22 mouse cellular contexts compared by ENCODE assay signal in genomic region chr6:117611965-117612364, GRCm38 (mm10).
DNase-seq lines count a peak whose midpoint lies in the region; ATAC-seq and TF ChIP-seq lines count a peak whose summit lies in the region.
"Had no signal": no experiment of that assay in that cellular context is flagged by ENCODE, and none has a peak within 500 bp of the region (broad histone marks: within the 10 kb centered on the region; RNA-seq: fewer than 3 reads in every experiment).

No protein-coding gene starts in this region.

- no peak overlapping the region for H3K4me2 ChIP-seq in intestine, embryonic 14.5 days (ENCODE audit: low read length)
- no peak overlapping the region for H3K4me2 ChIP-seq in intestine, embryonic 15.5 days (replicated peaks)
- H3K4me2 ChIP-seq in CH12.LX (ENCODE audit: insufficient read depth, low read depth, poor library complexity, severe bottlenecking) = 0 out of 2 replicates have a peak overlapping the region, but pooled peaks have one; percentile 40
- H3K4me2 ChIP-seq in liver, embryonic 14.5 days (ENCODE audit: low read depth) = peak overlapping the region; percentile 32; the same call in 1 of the 2 replicates
- H3K4me2 ChIP-seq: heart, embryonic 11.5 days; limb, embryonic 13.5 days; lung, embryonic 15.5 days; midbrain, embryonic 13.5 days had no signal

- no peaks in the 10 kb centered on the region for H3K36me3 ChIP-seq in intestine, embryonic 14.5 days (ENCODE audit: control insufficient read depth, insufficient read depth, low read length)
- H3K36me3 ChIP-seq in intestine, embryonic 15.5 days = no peaks in the 10 kb centered on the region
- no peaks in the 10 kb centered on the region for H3K36me3 ChIP-seq in CH12.LX (replicated peaks in 1 of 2; ENCODE audit: control insufficient read depth in 1 of 2, insufficient read depth in 1 of 2, low read length in 1 of 2)
- no peaks in the 10 kb centered on the region for H3K36me3 ChIP-seq in embryonic facial prominence, embryonic 10.5 days (replicated peaks)
- no peaks in the 10 kb centered on the region for H3K36me3 ChIP-seq in liver, embryonic 14.5 days (replicated peaks; ENCODE audit: control insufficient read depth, insufficient read depth, low read depth)
- H3K36me3 ChIP-seq: limb, embryonic 13.5 days; lung, embryonic 15.5 days; midbrain, embryonic 13.5 days had no signal

- TF ChIP-seq CTCF in CH12.LX (conservative IDR thresholded peaks at IDR 0.05 in 1 of 2, IDR thresholded peaks at IDR 0.05 in 1 of 2; ENCODE audit: low read depth in 2 of 2, low read length in 2 of 2) = no peak
- TF ChIP-seq CTCF in liver, embryonic 14.5 days (IDR thresholded peaks at IDR 0.05; ENCODE audit: low read depth) = no peak

- no peak overlapping the region for H3K27ac ChIP-seq in intestine, embryonic 14.5 days (ENCODE audit: low read depth)
- no peak overlapping the region for H3K27ac ChIP-seq in intestine, embryonic 15.5 days
- H3K27ac ChIP-seq in CH12.LX (ENCODE audit: insufficient read depth, low read depth) = no peak overlapping the region
- peak overlapping the region; percentile 54; the same call in 1 of the 2 replicates for H3K27ac ChIP-seq in embryonic facial prominence, embryonic 10.5 days (replicated peaks)
- no peak overlapping the region for H3K27ac ChIP-seq in liver, embryonic 14.5 days
- H3K27ac ChIP-seq: hindbrain, postnatal 0 days; limb, embryonic 13.5 days; lung, embryonic 15.5 days; midbrain, embryonic 13.5 days had no signal

- no peak for TF ChIP-seq POLR2A in CH12.LX (IDR thresholded peaks at IDR 0.05; ENCODE audit: low read depth, low read length)

- H3K27me3 ChIP-seq in intestine, embryonic 14.5 days (replicated peaks; ENCODE audit: control insufficient read depth, insufficient read depth, low read length) = no peaks in the 10 kb centered on the region
- no peaks in the 10 kb centered on the region for H3K27me3 ChIP-seq in intestine, embryonic 15.5 days (replicated peaks)
- peaks cover 89% of the 10 kb centered on the region for H3K27me3 ChIP-seq in CH12.LX (replicated peaks)
- no peaks in the 10 kb centered on the region for H3K27me3 ChIP-seq in embryonic facial prominence, embryonic 10.5 days (replicated peaks; ENCODE audit: low read depth, poor library complexity, severe bottlenecking)
- H3K27me3 ChIP-seq in liver, embryonic 14.5 days (ENCODE audit: control insufficient read depth, insufficient read depth, low read length) = no peaks in the 10 kb centered on the region
- H3K27me3 ChIP-seq: limb, embryonic 13.5 days; lung, embryonic 15.5 days; megakaryocyte, embryonic 14.5 days; midbrain, embryonic 13.5 days had no signal

- no peaks in the 10 kb centered on the region for H3K9me3 ChIP-seq in intestine, embryonic 14.5 days (ENCODE audit: control insufficient read depth, low read length)
- H3K9me3 ChIP-seq in intestine, embryonic 15.5 days = no peaks in the 10 kb centered on the region
- H3K9me3 ChIP-seq in CH12.LX (replicated peaks; ENCODE audit: low read length) = no peaks in the 10 kb centered on the region
- H3K9me3 ChIP-seq in embryonic facial prominence, embryonic 10.5 days = no peaks in the 10 kb centered on the region
- H3K9me3 ChIP-seq in liver, embryonic 14.5 days (ENCODE audit: control insufficient read depth, low read length) = no peaks in the 10 kb centered on the region
- H3K9me3 ChIP-seq: limb, embryonic 13.5 days; lung, embryonic 15.5 days; midbrain, embryonic 13.5 days had no signal

- peak; percentile 43 for DNase-seq in intestine, embryonic 14.5 days (ENCODE audit: low spot score)
- no peak for DNase-seq in CH12.LX (ENCODE audit: extremely low read depth)
- no peak for DNase-seq in embryonic facial prominence, embryonic 10.5 days (ENCODE audit: low spot score)
- no peak for DNase-seq in liver, embryonic 14.5 days (ENCODE audit: low read depth in 3 of 3, low spot score in 3 of 3)
- DNase-seq in cerebellum, postnatal 4 days (ENCODE audit: low spot score in 2 of 2) = no peak
- DNase-seq in frontal cortex, postnatal 36 days (ENCODE audit: low spot score in 2 of 2) = no peak
- DNase-seq: adrenal gland, postnatal 10 days; cerebellum, adult 18-20 months; cerebellum, postnatal 25 days; embryo, embryonic 11 days; gastrocnemius, postnatal 25 days; lung, postnatal 36 days; thymus, adult 18-20 months; thymus, postnatal 4 days had no signal

- in situ Hi-C loops in CH12.LX (cut with MboI; ENCODE audit: low pct_ligation_motif_present, low pct_unique_long_range_greater_than_20kb, low sequenced_read_pairs) = no loop called here

- no peak for ATAC-seq in intestine, embryonic 14.5 days (replicated peaks; ENCODE audit: low FRiP score, low TSS enrichment, low read depth)
- ATAC-seq in intestine, embryonic 15.5 days = no peak
- no peak for ATAC-seq in liver, embryonic 14.5 days (ENCODE audit: insufficient read depth)
- ATAC-seq: forebrain, embryonic 16.5 days; hindbrain, postnatal 0 days; midbrain, embryonic 13.5 days had no signal

- no peak for TF ChIP-seq EP300 in CH12.LX (IDR thresholded peaks at IDR 0.05; ENCODE audit: low read length)
- no peak for TF ChIP-seq EP300 in liver, embryonic 14.5 days (IDR thresholded peaks at IDR 0.05; ENCODE audit: low read depth)

- no peak overlapping the region for H3K4me3 ChIP-seq in intestine, embryonic 14.5 days (ENCODE audit: low read depth, low read length)
- no peak overlapping the region for H3K4me3 ChIP-seq in intestine, embryonic 15.5 days (replicated peaks)
- no peak overlapping the region for H3K4me3 ChIP-seq in CH12.LX (replicated peaks in 1 of 3; ENCODE audit: low read depth in 2 of 3, low read length in 2 of 3, poor library complexity in 1 of 3)
- H3K4me3 ChIP-seq in embryonic facial prominence, embryonic 10.5 days = no peak overlapping the region
- peak overlapping the region; percentile 11 to 20 for H3K4me3 ChIP-seq in liver, embryonic 14.5 days (ENCODE audit: insufficient read depth in 1 of 2, low read depth in 2 of 2, low read length in 2 of 2)
- H3K4me3 ChIP-seq: limb, embryonic 13.5 days; lung, embryonic 15.5 days; megakaryocyte, embryonic 14.5 days; midbrain, embryonic 13.5 days had no signal

- H3K4me1 ChIP-seq in intestine, embryonic 14.5 days (replicated peaks; ENCODE audit: control insufficient read depth, insufficient read depth, low read length) = peaks cover 26% of the 10 kb centered on the region
- 0 out of 2 replicates have a peak, but pooled peaks cover 8% of the 10 kb centered on the region for H3K4me1 ChIP-seq in intestine, embryonic 15.5 days (replicated peaks)
- peaks cover 0 to 3% of the 10 kb centered on the region in 2 experiments; a peak in 1 of 4 replicates for H3K4me1 ChIP-seq in CH12.LX (ENCODE audit: control insufficient read depth in 1 of 2, insufficient read depth in 2 of 2)
- peaks cover 40% of the 10 kb centered on the region for H3K4me1 ChIP-seq in embryonic facial prominence, embryonic 10.5 days
- H3K4me1 ChIP-seq in liver, embryonic 14.5 days (replicated peaks; ENCODE audit: control insufficient read depth in 2 of 2, insufficient read depth in 2 of 2, low read length in 1 of 2) = peaks cover 0 to 5% of the 10 kb centered on the region in 2 experiments; a peak in 1 of 4 replicates
- H3K4me1 ChIP-seq: megakaryocyte, embryonic 14.5 days; midbrain, embryonic 13.5 days had no signal

- H3K9ac ChIP-seq in intestine, embryonic 14.5 days (ENCODE audit: low read length) = no peak overlapping the region
- no peak overlapping the region for H3K9ac ChIP-seq in intestine, embryonic 15.5 days
- H3K9ac ChIP-seq in CH12.LX (ENCODE audit: insufficient read depth, low read depth) = no peak overlapping the region
- H3K9ac ChIP-seq in liver, embryonic 14.5 days (replicated peaks) = no peak overlapping the region
- H3K9ac ChIP-seq: limb, embryonic 13.5 days; lung, embryonic 15.5 days; midbrain, embryonic 13.5 days had no signal

- TF ChIP-seq RAD21 in CH12.LX (IDR thresholded peaks at IDR 0.05; ENCODE audit: low read depth, low read length) = no peak

- dilution Hi-C loops in CH12.LX (cut with MboI; ENCODE audit: extremely low pct_ligation_motif_present, extremely low pct_unique_long_range_greater_than_20kb, low sequenced_read_pairs) = no loop called here

- no peaks in the 10 kb centered on the region for H3K79me2 ChIP-seq in CH12.LX (replicated peaks; ENCODE audit: control insufficient read depth, extremely low read depth, insufficient read depth, poor library complexity, severe bottlenecking)

- WGBS in intestine, embryonic 14.5 days = 91% methylated on average over 8 of the region's 8 CpGs
- 91% methylated on average over 8 of the region's 8 CpGs for WGBS in intestine, embryonic 15.5 days
- WGBS in embryonic facial prominence, embryonic 10.5 days = 87% methylated on average over 8 of the region's 8 CpGs
- WGBS in liver, embryonic 14.5 days (ENCODE audit: insufficient replicate concordance) = 70% methylated on average over 8 of the region's 8 CpGs

TF ChIP-seq in CH12.LX, 34 proteins besides CTCF, POLR2A, EP300 and RAD21:
- TF ChIP-seq ZMIZ1 (IDR thresholded peaks at IDR 0.05; ENCODE audit: low read depth, low read length) = no peak
- TF ChIP-seq USF2 (conservative IDR thresholded peaks at IDR 0.05; ENCODE audit: low read depth, low read length) = no peak
- no peak for TF ChIP-seq ELF1 (IDR thresholded peaks at IDR 0.05; ENCODE audit: low read depth, low read length)
- TF ChIP-seq TBP (conservative IDR thresholded peaks at IDR 0.05; ENCODE audit: low read depth, low read length) = no peak
- no peak for TF ChIP-seq USF1 (IDR thresholded peaks at IDR 0.05; ENCODE audit: low read depth, low read length)
- no peak for TF ChIP-seq SMC3 (IDR thresholded peaks at IDR 0.05; ENCODE audit: low read depth, low read length)
- TF ChIP-seq RCOR1 (conservative IDR thresholded peaks at IDR 0.05; ENCODE audit: low read depth, low read length) = no peak
- TF ChIP-seq JUND (conservative IDR thresholded peaks at IDR 0.05; ENCODE audit: low read depth, low read length) = no peak
- no peak for TF ChIP-seq ETS1 (conservative IDR thresholded peaks at IDR 0.05; ENCODE audit: low read depth, low read length)
- TF ChIP-seq ZKSCAN1 (IDR thresholded peaks at IDR 0.05; ENCODE audit: borderline replicate concordance, low read depth, low read length) = no peak
TF ChIP-seq in CH12.LX: peak in this region for 0.

Comparison
In these comparisons a context has a peak if more than half of its experiments do, and no peak if none do; other contexts are left out.
1. H3K4me2 ChIP-seq: peak in CH12.LX (single experiment) and liver, embryonic 14.5 days (single experiment); none in intestine, embryonic 14.5 days (single experiment) and intestine, embryonic 15.5 days (single experiment).
2. H3K4me3 ChIP-seq: peak in liver, embryonic 14.5 days (2 of 2); none in intestine, embryonic 14.5 days (single experiment), intestine, embryonic 15.5 days (single experiment), CH12.LX (0 of 3) and embryonic facial prominence, embryonic 10.5 days (single experiment).